Mouse (Mus musculus) liver, postnatal 0 days (tissue): ENCODE measurements around the gene Sdc3.

Experiments used
- CTCF ChIP-seq: sonication (generic); IDR thresholded peaks from 2 replicates; pipeline ENCODE4 v1.5.1; 2016; ENCODE audit warnings: antibody characterized with exemption, low read depth
- EP300 ChIP-seq: IDR thresholded peaks from 2 replicates; pipeline ENCODE4 v1.6.1; 2016; ENCODE audit warnings: antibody characterized with exemption, low read depth, mild to moderate bottlenecking

GRCm38 (mm10) chr4:130799118-130799517, 6.8 kb downstream of the Sdc3 start:
- TF ChIP-seq CTCF (no peak), EP300 (no peak)
